Mouse (Mus musculus): ENCODE data around the gene Exoc6. TPM values are rescaled to one million over a fixed set of nuclear protein-coding genes. Genes with fewer than 3 reads are reported as not detected.

Gene Exoc6
- polyA plus RNA-seq, 1 experiment from 2014 or later: 20.6 TPM

DNA sequence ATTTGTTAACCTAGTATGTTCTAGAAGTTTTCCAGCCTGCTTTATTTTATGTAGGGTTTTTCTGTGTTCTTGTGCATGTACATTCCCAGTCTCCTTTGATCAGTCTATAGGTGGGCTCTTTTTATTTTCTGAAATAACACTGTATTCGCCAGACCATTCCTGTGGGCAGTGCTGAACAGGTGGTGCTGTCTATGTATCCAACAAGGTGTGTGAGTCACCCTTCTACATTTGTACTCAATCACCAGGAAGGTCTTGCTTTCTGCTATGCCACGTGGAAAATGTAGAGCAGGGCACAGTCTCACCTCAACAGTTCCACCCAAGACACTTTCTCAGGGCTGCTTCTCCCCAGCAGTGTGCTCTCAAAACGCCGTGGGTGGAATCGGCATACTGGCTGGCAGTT lies 118.4 kb downstream of the Exoc6 start:
- Histone ChIP-seq H3K27me3 (ENCODE audit: control insufficient read depth, insufficient read depth, low read length) (no peaks in the 10 kb centered on the region), H3K36me3 (ENCODE audit: control insufficient read depth, insufficient read depth, low read length) (no peaks in the 10 kb centered on the region), H3K9ac (ENCODE audit: low read length) (no peak overlapping the region), H3K9me3 (ENCODE audit: control insufficient read depth, low read length) (no peaks in the 10 kb centered on the region), H3K4me3 (ENCODE audit: control insufficient read depth in 1 of 2, insufficient read depth in 1 of 2, low read depth in 1 of 2, low read length in 2 of 2) (no peak overlapping the region), H3K4me2 (ENCODE audit: low read length) (no peak overlapping the region), H3K27ac (replicated peaks in 1 of 2; ENCODE audit: control insufficient read depth in 1 of 2, insufficient read depth in 1 of 2, low read depth in 2 of 2, low read length in 2 of 2) (no peak overlapping the region), H3K4me1 (ENCODE audit: control insufficient read depth in 2 of 2, insufficient read depth in 2 of 2, low read length in 2 of 2) (no peaks in the 10 kb centered on the region)
- WGBS: 88% methylated on average over 5 of the region's 5 CpGs
- ATAC-seq (ENCODE audit: insufficient number of reproducible peaks, insufficient read depth, low FRiP score, low read depth): no peak

DNA sequence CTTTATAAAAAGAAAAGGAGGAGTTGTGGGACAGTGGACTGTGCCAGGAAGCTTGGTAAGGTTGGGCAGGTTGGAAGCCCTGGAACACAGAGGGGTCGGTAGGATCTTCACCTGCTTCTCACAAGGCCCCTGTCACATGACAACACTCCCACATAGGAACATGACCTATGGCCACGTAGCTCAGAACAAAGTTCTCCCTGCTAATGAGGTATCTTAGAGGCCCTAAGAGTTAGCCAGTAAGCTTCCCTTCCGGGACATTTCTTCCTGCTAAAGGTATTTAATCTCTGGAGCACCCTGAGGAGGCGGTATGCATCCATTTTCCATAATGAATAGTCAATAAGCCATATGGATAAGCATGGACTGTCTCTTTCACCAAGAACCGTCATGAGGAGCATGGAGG lies 119.3 kb downstream of the Exoc6 start:
- Histone ChIP-seq H3K4me2 (ENCODE audit: low read length) (no peak overlapping the region), H3K4me1 (ENCODE audit: control insufficient read depth in 2 of 2, insufficient read depth in 2 of 2, low read length in 2 of 2) (no peaks in the 10 kb centered on the region), H3K4me3 (ENCODE audit: control insufficient read depth in 1 of 2, insufficient read depth in 1 of 2, low read depth in 1 of 2, low read length in 2 of 2) (no peak overlapping the region), H3K9me3 (ENCODE audit: control insufficient read depth, low read length) (no peaks in the 10 kb centered on the region), H3K9ac (ENCODE audit: low read length) (no peak overlapping the region), H3K36me3 (ENCODE audit: control insufficient read depth, insufficient read depth, low read length) (no peaks in the 10 kb centered on the region), H3K27me3 (ENCODE audit: control insufficient read depth, insufficient read depth, low read length) (no peaks in the 10 kb centered on the region), H3K27ac (replicated peaks in 1 of 2; ENCODE audit: control insufficient read depth in 1 of 2, insufficient read depth in 1 of 2, low read depth in 2 of 2, low read length in 2 of 2) (no peak overlapping the region)
- 80% methylated on average over 5 of the region's 5 CpGs for whole genome bisulfite sequencing
- ATAC-seq (ENCODE audit: insufficient number of reproducible peaks, insufficient read depth, low FRiP score, low read depth): no peak

DNA sequence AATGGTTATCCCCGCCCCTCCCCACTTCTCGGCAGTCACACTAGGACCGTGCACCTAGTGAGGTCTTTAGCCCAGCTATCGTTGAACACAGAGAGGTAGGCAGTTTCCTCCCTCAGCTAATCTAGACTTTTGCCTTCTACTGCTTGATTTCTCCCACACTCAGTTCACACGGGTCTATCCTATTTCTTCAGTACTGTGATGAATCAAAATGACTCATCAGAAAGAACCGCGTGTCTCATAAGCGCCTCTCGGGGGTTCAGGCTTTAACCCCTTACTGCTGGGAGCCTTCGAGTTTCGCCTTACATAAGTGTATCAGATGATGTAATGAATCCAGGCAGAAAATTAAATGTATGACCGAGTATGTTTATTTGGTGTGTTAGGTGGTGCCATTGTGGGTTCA lies 123.2 kb downstream of the Exoc6 start:
- Histone ChIP-seq H3K9ac (ENCODE audit: low read length) (no peak overlapping the region), H3K27ac (replicated peaks in 1 of 2; ENCODE audit: control insufficient read depth in 1 of 2, insufficient read depth in 1 of 2, low read depth in 2 of 2, low read length in 2 of 2) (no peak overlapping the region), H3K4me3 (ENCODE audit: control insufficient read depth in 1 of 2, insufficient read depth in 1 of 2, low read depth in 1 of 2, low read length in 2 of 2) (no peak overlapping the region), H3K9me3 (ENCODE audit: control insufficient read depth, low read length) (no peaks in the 10 kb centered on the region), H3K36me3 (ENCODE audit: control insufficient read depth, insufficient read depth, low read length) (no peaks in the 10 kb centered on the region), H3K27me3 (ENCODE audit: control insufficient read depth, insufficient read depth, low read length) (no peaks in the 10 kb centered on the region), H3K4me1 (ENCODE audit: control insufficient read depth in 2 of 2, insufficient read depth in 2 of 2, low read length in 2 of 2) (no peaks in the 10 kb centered on the region), H3K4me2 (ENCODE audit: low read length) (no peak overlapping the region)
- 60% methylated on average over 12 of the region's 12 CpGs for WGBS
- ATAC-seq (ENCODE audit: insufficient number of reproducible peaks, insufficient read depth, low FRiP score, low read depth): no peak

DNA sequence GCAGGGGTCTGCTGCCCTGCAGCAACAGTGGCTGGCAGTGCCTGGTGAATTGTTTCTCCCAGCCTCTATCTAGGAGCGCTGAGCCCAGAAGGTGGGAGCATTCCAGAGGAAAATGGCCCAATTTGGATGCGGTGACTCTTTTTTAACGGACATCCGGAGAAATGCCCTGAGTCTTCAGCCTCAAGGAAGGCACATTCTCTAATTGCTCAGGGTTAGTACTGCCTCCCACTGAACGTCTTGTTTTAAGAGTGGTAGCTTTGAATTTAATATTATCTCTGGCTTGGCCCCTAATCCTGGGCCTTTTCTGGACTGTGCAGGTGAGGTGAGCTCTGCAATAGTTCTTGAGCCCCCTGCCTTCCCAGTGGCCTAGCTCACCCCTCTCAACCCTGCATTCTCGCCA lies 135.1 kb downstream of the Exoc6 start, which contains the start of gene Cyp26c1:
Cyp26c1 (plus strand) TSS at position 301 of the 400 bp plus-strand sequence.
- H3K9ac ChIP-seq (ENCODE audit: low read length): no peak within 1 kb of the TSS
- H3K4me2 ChIP-seq (ENCODE audit: low read length): no peak within 1 kb of the TSS
- H3K9me3 ChIP-seq (ENCODE audit: control insufficient read depth, low read length): no peaks in the 10 kb centered on the region
- ATAC-seq (ENCODE audit: insufficient number of reproducible peaks, insufficient read depth, low FRiP score, low read depth): no peak
- no peak within 1 kb of the TSS; a peak in 1 of 4 replicates for H3K4me3 ChIP-seq (ENCODE audit: control insufficient read depth in 1 of 2, insufficient read depth in 1 of 2, low read depth in 1 of 2, low read length in 2 of 2)
- H3K4me1 ChIP-seq (ENCODE audit: control insufficient read depth in 2 of 2, insufficient read depth in 2 of 2, low read length in 2 of 2): 0 out of 4 replicates have a peak, but pooled peaks cover 0 to 7% of the 10 kb centered on the region in 2 experiments
- no peak within 1 kb of the TSS for H3K27ac ChIP-seq (replicated peaks in 1 of 2; ENCODE audit: control insufficient read depth in 1 of 2, insufficient read depth in 1 of 2, low read depth in 2 of 2, low read length in 2 of 2)
- 20% methylated on average over 6 of the region's 6 CpGs for WGBS
- peaks cover 78% of the 10 kb centered on the region for H3K27me3 ChIP-seq (ENCODE audit: control insufficient read depth, insufficient read depth, low read length)
- H3K36me3 ChIP-seq (ENCODE audit: control insufficient read depth, insufficient read depth, low read length): peaks cover 4% of the 10 kb centered on the region; the same call in 1 of the 2 replicates

DNA sequence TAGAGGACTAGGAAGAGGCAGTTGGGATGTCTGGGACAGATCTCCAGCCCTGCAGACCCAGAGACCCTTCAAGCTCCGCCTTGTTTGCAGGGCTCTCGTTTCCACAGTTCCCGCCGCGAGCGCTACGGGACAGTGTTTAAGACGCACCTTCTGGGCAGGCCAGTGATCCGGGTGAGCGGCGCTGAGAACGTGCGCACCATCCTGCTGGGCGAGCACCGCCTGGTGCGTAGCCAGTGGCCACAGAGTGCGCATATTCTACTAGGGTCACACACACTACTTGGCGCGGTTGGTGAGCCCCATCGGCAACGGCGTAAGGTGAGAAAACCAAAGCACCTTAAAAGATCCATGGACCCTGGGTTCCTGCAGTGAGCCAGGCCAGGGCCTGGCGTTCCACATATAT lies 136.1 kb downstream of the Exoc6 start:
- H3K4me1 ChIP-seq (ENCODE audit: control insufficient read depth in 2 of 2, insufficient read depth in 2 of 2, low read length in 2 of 2): peaks cover 0 to 7% of the 10 kb centered on the region in 2 experiments; a peak in 1 of 4 replicates
- H3K4me3 ChIP-seq (ENCODE audit: control insufficient read depth in 1 of 2, insufficient read depth in 1 of 2, low read depth in 1 of 2, low read length in 2 of 2): no peak overlapping the region
- 12% methylated on average over 23 of the region's 23 CpGs for WGBS
- H3K36me3 ChIP-seq (ENCODE audit: control insufficient read depth, insufficient read depth, low read length): peaks cover 4% of the 10 kb centered on the region; the same call in 1 of the 2 replicates
- no peaks in the 10 kb centered on the region for H3K9me3 ChIP-seq (ENCODE audit: control insufficient read depth, low read length)
- H3K4me2 ChIP-seq (ENCODE audit: low read length): no peak overlapping the region
- H3K27ac ChIP-seq (replicated peaks in 1 of 2; ENCODE audit: control insufficient read depth in 1 of 2, insufficient read depth in 1 of 2, low read depth in 2 of 2, low read length in 2 of 2): no peak overlapping the region
- no peak overlapping the region for H3K9ac ChIP-seq (ENCODE audit: low read length)
- peaks cover 89% of the 10 kb centered on the region for H3K27me3 ChIP-seq (ENCODE audit: control insufficient read depth, insufficient read depth, low read length)
- no peak for ATAC-seq (ENCODE audit: insufficient number of reproducible peaks, insufficient read depth, low FRiP score, low read depth)

DNA sequence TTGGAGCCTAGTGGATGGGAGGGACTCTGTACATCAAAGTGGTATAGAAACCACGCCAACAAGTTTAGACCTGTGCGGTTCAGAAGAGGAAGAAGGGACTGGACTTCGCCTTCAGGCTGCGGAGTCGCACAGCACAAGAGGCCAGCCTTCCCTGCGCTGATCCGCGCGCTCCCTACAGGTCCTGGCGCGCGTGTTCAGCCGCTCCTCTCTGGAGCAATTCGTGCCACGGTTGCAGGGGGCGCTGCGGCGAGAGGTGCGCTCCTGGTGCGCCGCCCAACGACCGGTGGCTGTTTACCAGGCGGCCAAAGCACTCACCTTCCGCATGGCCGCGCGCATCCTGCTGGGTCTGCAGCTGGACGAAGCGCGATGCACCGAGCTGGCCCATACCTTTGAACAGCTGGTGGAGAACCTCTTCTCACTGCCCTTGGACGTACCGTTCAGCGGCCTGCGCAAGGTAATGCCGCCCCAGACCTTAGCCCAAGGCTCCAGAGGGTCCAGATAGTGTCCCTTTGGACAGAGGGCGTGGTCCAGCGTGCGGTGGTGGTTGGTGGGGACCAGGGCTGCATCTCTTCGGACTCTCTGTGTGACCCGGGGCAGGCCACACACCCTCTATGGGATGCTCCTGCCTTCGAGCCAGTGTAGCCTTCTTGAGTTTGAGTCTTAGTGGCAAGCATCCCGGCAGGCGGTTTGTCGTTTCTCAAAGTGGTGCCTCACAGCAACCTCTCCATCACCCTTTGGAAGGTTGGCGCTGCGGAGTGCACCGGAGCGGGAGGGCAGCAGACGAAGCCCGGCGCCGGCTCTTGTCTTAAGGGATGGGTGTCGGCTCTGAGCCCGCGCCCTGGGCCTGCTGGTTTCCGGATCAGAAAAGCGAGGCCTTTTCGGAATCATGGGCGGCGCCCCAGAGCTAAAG lies 137.0 kb downstream of the Exoc6 start:
- Histone ChIP-seq H3K27me3 (ENCODE audit: control insufficient read depth, insufficient read depth, low read length) (peaks cover 97% of the 10 kb centered on the region), H3K9ac (ENCODE audit: low read length) (no peak overlapping the region), H3K27ac (replicated peaks in 1 of 2; ENCODE audit: control insufficient read depth in 1 of 2, insufficient read depth in 1 of 2, low read depth in 2 of 2, low read length in 2 of 2) (no peak overlapping the region), H3K9me3 (ENCODE audit: control insufficient read depth, low read length) (no peaks in the 10 kb centered on the region), H3K36me3 (ENCODE audit: control insufficient read depth, insufficient read depth, low read length) (peaks cover 4% of the 10 kb centered on the region; the same call in 1 of the 2 replicates), H3K4me1 (ENCODE audit: control insufficient read depth in 2 of 2, insufficient read depth in 2 of 2, low read length in 2 of 2) (peaks cover 0 to 7% of the 10 kb centered on the region in 2 experiments; a peak in 1 of 4 replicates), H3K4me2 (ENCODE audit: low read length) (peak overlapping the region; percentile 27), H3K4me3 (ENCODE audit: control insufficient read depth in 1 of 2, insufficient read depth in 1 of 2, low read depth in 1 of 2, low read length in 2 of 2) (no peak overlapping the region)
- WGBS: 6% methylated on average over 62 of the region's 62 CpGs
- no peak for ATAC-seq (ENCODE audit: insufficient number of reproducible peaks, insufficient read depth, low FRiP score, low read depth)

DNA sequence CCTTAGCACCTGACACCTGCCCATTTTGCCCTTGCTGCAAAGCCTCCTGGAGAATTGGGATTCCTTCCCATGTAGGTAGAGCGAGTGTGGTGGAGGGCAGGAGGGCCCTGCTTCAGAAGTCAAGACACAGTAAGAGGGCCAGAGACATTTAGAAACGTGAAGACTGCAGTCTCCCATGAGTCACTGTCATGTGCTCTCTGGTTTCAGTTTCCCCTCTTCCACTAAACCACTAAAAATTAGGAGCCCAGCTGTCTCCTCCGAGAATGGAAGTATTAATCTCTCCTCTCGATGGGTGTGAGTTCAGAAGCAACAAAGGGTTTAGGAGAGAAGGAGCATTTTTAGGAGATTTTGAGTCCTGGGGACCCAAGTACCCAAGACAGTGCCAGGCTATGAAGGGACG lies 139.3 kb downstream of the Exoc6 start:
- Histone ChIP-seq H3K36me3 (ENCODE audit: control insufficient read depth, insufficient read depth, low read length) (no peaks in the 10 kb centered on the region), H3K4me2 (ENCODE audit: low read length) (no peak overlapping the region), H3K9ac (ENCODE audit: low read length) (no peak overlapping the region), H3K4me3 (ENCODE audit: control insufficient read depth in 1 of 2, insufficient read depth in 1 of 2, low read depth in 1 of 2, low read length in 2 of 2) (no peak overlapping the region), H3K4me1 (ENCODE audit: control insufficient read depth in 2 of 2, insufficient read depth in 2 of 2, low read length in 2 of 2) (peaks cover 0 to 7% of the 10 kb centered on the region in 2 experiments; a peak in 1 of 4 replicates), H3K9me3 (ENCODE audit: control insufficient read depth, low read length) (no peaks in the 10 kb centered on the region), H3K27ac (replicated peaks in 1 of 2; ENCODE audit: control insufficient read depth in 1 of 2, insufficient read depth in 1 of 2, low read depth in 2 of 2, low read length in 2 of 2) (no peak overlapping the region), H3K27me3 (ENCODE audit: control insufficient read depth, insufficient read depth, low read length) (peaks cover 100% of the 10 kb centered on the region)
- ATAC-seq (ENCODE audit: insufficient number of reproducible peaks, insufficient read depth, low FRiP score, low read depth): no peak
- 61% methylated on average over 5 of the region's 5 CpGs for WGBS

All from heart, embryonic 14.5 days (tissue).